Comparison of ENCODE assay signal across 24 mouse cellular contexts in the genomic region with DNA sequence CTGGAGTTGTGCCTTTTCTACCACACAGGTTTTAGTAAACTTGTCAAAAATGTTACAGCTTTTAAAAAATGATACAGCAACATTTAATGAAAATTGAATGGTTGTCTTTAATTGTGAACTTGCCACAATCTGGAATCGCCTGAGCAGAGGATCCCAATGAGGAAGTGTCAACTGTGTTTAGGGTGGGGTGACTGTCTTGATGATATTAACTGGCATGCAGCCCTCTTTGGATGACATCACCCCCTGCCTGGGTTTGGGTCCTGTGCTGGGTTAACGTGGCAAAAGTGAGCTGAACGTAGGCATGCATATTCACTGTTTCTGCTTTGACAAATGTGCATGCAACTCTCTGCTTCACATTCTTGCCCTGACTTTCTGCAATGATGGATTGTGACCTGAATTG.
"Had no signal": no experiment of that assay in that cellular context is flagged by ENCODE, and none has a peak within 500 bp of the region (broad histone marks: within the 10 kb centered on the region; RNA-seq: fewer than 3 reads in every experiment).

No protein-coding gene starts in this region.

- H3K4me3 ChIP-seq: embryonic facial prominence, embryonic 10.5 days; embryonic facial prominence, embryonic 12.5 days; embryonic facial prominence, embryonic 13.5 days; embryonic facial prominence, embryonic 15.5 days; erythroblast, embryonic 14.5 days; forebrain, embryonic 10.5 days; forebrain, embryonic 12.5 days; forebrain, embryonic 13.5 days; forebrain, embryonic 15.5 days; gastrocnemius, adult 2 months; heart, adult 2 months had no signal

- H3K27ac ChIP-seq: embryonic facial prominence, embryonic 10.5 days; embryonic facial prominence, embryonic 12.5 days; embryonic facial prominence, embryonic 13.5 days; embryonic facial prominence, embryonic 15.5 days; forebrain, embryonic 10.5 days; forebrain, embryonic 12.5 days; forebrain, embryonic 13.5 days; forebrain, embryonic 15.5 days; gastrocnemius, adult 2 months; heart, adult 2 months had no signal

- H3K36me3 ChIP-seq: embryonic facial prominence, embryonic 12.5 days; embryonic facial prominence, embryonic 13.5 days; embryonic facial prominence, embryonic 15.5 days; forebrain, embryonic 12.5 days; forebrain, embryonic 15.5 days had no signal

- H3K9me3 ChIP-seq: embryonic facial prominence, embryonic 10.5 days; embryonic facial prominence, embryonic 12.5 days; embryonic facial prominence, embryonic 13.5 days; embryonic facial prominence, embryonic 15.5 days; forebrain, embryonic 10.5 days; forebrain, embryonic 12.5 days; forebrain, embryonic 13.5 days; forebrain, embryonic 15.5 days had no signal

- DNase-seq: cerebellum, adult 8-10 months; cerebellum, adult 9-10 months; cerebellum, adult 9-11 months; cerebellum, postnatal 10 days; cerebellum, postnatal 14 days; cerebellum, postnatal 25 days; cerebellum, postnatal 36 days; embryo, embryonic 11 days; forebrain, postnatal 0 days; gastrocnemius, adult 2 months; gastrocnemius, postnatal 10 days; gastrocnemius, postnatal 14 days; gastrocnemius, postnatal 25 days; gastrocnemius, postnatal 36 days; heart, adult 2 months had no signal

- H3K4me1 ChIP-seq: embryonic facial prominence, embryonic 10.5 days; embryonic facial prominence, embryonic 12.5 days; embryonic facial prominence, embryonic 13.5 days; embryonic facial prominence, embryonic 15.5 days; forebrain, embryonic 10.5 days; forebrain, embryonic 12.5 days; forebrain, embryonic 13.5 days; forebrain, embryonic 15.5 days had no signal

- H3K27me3 ChIP-seq: embryonic facial prominence, embryonic 12.5 days; embryonic facial prominence, embryonic 13.5 days; embryonic facial prominence, embryonic 15.5 days; forebrain, embryonic 12.5 days; forebrain, embryonic 13.5 days; forebrain, embryonic 15.5 days had no signal

- H3K9ac ChIP-seq: embryonic facial prominence, embryonic 12.5 days; embryonic facial prominence, embryonic 13.5 days; embryonic facial prominence, embryonic 15.5 days; forebrain, embryonic 12.5 days; forebrain, embryonic 13.5 days; forebrain, embryonic 15.5 days; forebrain, postnatal 0 days had no signal
